Mouse (Mus musculus) liver, embryonic 12.5 days (tissue): Measurements from ENCODE around the gene Gpbp1. TPM values are rescaled to one million over a fixed set of nuclear protein-coding genes. Genes with fewer than 3 reads are reported as not detected.

Source experiments
- ATAC-seq: fragments of 200-750 bp; cut with Nextera tagmentation; 2 replicates; pipeline ENCODE4 v1.8.0; 2017; ENCODE audit warnings: moderate number of reproducible peaks, mild to moderate bottlenecking, moderate library complexity
- H3K27ac ChIP-seq: fragments of 300-500 bp; sonication (generic); 2 replicates; pipeline ENCODE4 v1.5.1; 2016; ENCODE audit warnings: mild to moderate bottlenecking
- H3K27me3 ChIP-seq: fragments of 300-500 bp; sonication (generic); replicated peaks from 2 replicates; pipeline ENCODE4 v1.6.1; 2016; ENCODE audit warnings: mild to moderate bottlenecking, moderate library complexity
- H3K36me3 ChIP-seq: fragments of 300-500 bp; sonication (generic); 2 replicates; pipeline ENCODE4 v1.6.1; 2016; ENCODE audit warnings: mild to moderate bottlenecking, moderate library complexity
- H3K4me1 ChIP-seq: fragments of 300-500 bp; sonication (generic); 2 replicates; pipeline ENCODE4 v1.6.1; 2016
- H3K4me2 ChIP-seq: fragments of 300-500 bp; sonication (generic); 2 replicates; pipeline ENCODE4 v1.6.1; 2016; ENCODE audit warnings: mild to moderate bottlenecking, moderate library complexity
- H3K4me3 ChIP-seq: fragments of 300-500 bp; sonication (generic); 2 replicates; pipeline ENCODE4 v1.5.1; 2016; ENCODE audit warnings: mild to moderate bottlenecking, moderate library complexity
- H3K9ac ChIP-seq: fragments of 300-500 bp; sonication (generic); 2 replicates; pipeline ENCODE4 v1.6.1; 2016; ENCODE audit warnings: mild to moderate bottlenecking, moderate library complexity
- H3K9me3 ChIP-seq: fragments of 300-500 bp; sonication (generic); replicated peaks from 2 replicates; pipeline ENCODE4 v1.6.1; 2016; ENCODE audit warnings: mild to moderate bottlenecking, moderate library complexity
- WGBS: fragments of 180-500 bp; shearing (Covaris S2); methylation state at CpG from one replicate; pipeline ENCODE4 v1.1.7; 2016; ENCODE audit not compliant: insufficient replicate concordance; 5-methylcytosine and 5-hydroxymethylcytosine counted together
- polyA plus RNA-seq: library from polyadenylated mRNA; unstranded; fragments of >200 nt; fragmentation: Nextera tagmentation; extraction: Ambion mirVana; gene quantifications from 2 replicates; pipeline ENCODE4 v1.2.1, GENCODE M21; 2016

The Gpbp1 gene
- polyA plus RNA-seq, 1 experiment from 2014 or later = 50.7 TPM

GRCm38 (mm10) chr13:111393426-111393825 is 96.5 kb downstream of the Gpbp1 start:
- H3K9me3 ChIP-seq = no peaks in the 10 kb centered on the region
- peaks cover 13% of the 10 kb centered on the region; the same call in 1 of the 2 replicates for H3K4me1 ChIP-seq
- no peak overlapping the region for H3K4me3 ChIP-seq
- no peak overlapping the region for H3K4me2 ChIP-seq
- no peaks in the 10 kb centered on the region for H3K36me3 ChIP-seq
- H3K9ac ChIP-seq = no peak overlapping the region
- H3K27me3 ChIP-seq = no peaks in the 10 kb centered on the region
- 71% methylated on average over 6 of the region's 6 CpGs for WGBS
- H3K27ac ChIP-seq = no peak overlapping the region
- no peak for ATAC-seq

- H3K4me1 ChIP-seq = peaks cover 6% of the 10 kb centered on the region; the same call in 1 of the 2 replicates
- no peaks in the 10 kb centered on the region for H3K36me3 ChIP-seq
- no peak overlapping the region for H3K4me2 ChIP-seq
- 75% methylated on average over 5 of the region's 5 CpGs for WGBS
- no peaks in the 10 kb centered on the region for H3K27me3 ChIP-seq
- H3K9ac ChIP-seq = no peak overlapping the region
- no peaks in the 10 kb centered on the region for H3K9me3 ChIP-seq
- H3K4me3 ChIP-seq = no peak overlapping the region
- H3K27ac ChIP-seq = no peak overlapping the region
- ATAC-seq = no peak
Measured at GRCm38 (mm10) chr13:111391426-111391825, 98.5 kb downstream of the Gpbp1 start.

GRCm38 (mm10) chr13:111391011-111391410 is 98.9 kb downstream of the Gpbp1 start:
- no peak for ATAC-seq
- 62% methylated on average over 1 of the region's 1 CpGs for WGBS

GRCm38 (mm10) chr13:111384011-111384985 is 105.6 kb downstream of the Gpbp1 start:
- no peak for ATAC-seq
- H3K9ac ChIP-seq = no peak overlapping the region
- H3K27me3 ChIP-seq = no peaks in the 10 kb centered on the region
- H3K27ac ChIP-seq = no peak overlapping the region
- no peak overlapping the region for H3K4me2 ChIP-seq
- H3K9me3 ChIP-seq = no peaks in the 10 kb centered on the region
- WGBS = 61% methylated on average over 12 of the region's 12 CpGs
- no peaks in the 10 kb centered on the region for H3K36me3 ChIP-seq
- H3K4me3 ChIP-seq = no peak overlapping the region
- H3K4me1 ChIP-seq = no peaks in the 10 kb centered on the region

More at GRCm38 (mm10) chr13:111391011-111391410, 98.9 kb downstream of the Gpbp1 start:
- no peaks in the 10 kb centered on the region for H3K36me3 ChIP-seq
- H3K4me2 ChIP-seq = no peak overlapping the region
- H3K4me3 ChIP-seq = no peak overlapping the region
- H3K27ac ChIP-seq = no peak overlapping the region
- no peaks in the 10 kb centered on the region for H3K9me3 ChIP-seq
- peaks cover 6% of the 10 kb centered on the region; the same call in 1 of the 2 replicates for H3K4me1 ChIP-seq
- H3K9ac ChIP-seq = no peak overlapping the region
- H3K27me3 ChIP-seq = no peaks in the 10 kb centered on the region

Other genes starting within 250 kb of the Gpbp1 start
- not detected in 2 replicates for gene Actbl2, start 235.1 kb downstream of the Gpbp1 start, polyA plus RNA-seq
- gene Gm49496, start 59.8 kb upstream of the Gpbp1 start, polyA plus RNA-seq = not detected in 2 replicates
- not detected in 2 replicates for gene Gm10198, start 102.7 kb upstream of the Gpbp1 start, polyA plus RNA-seq
- gene Mier3, start 190.9 kb upstream of the Gpbp1 start, polyA plus RNA-seq = 17.6 and 18.2 TPM in 2 replicates